Mouse (Mus musculus) thymus, adult 2 months (tissue): ENCODE results near the gene Ggt5. TPM values are rescaled to one million over a fixed set of nuclear protein-coding genes. Genes with fewer than 3 reads are reported as not detected.

ENCODE experiments used
- DNase-seq: peaks from one replicate; pipeline ENCODE4 v3.0.0; 2021
- H3K27ac ChIP-seq: fragments of 200-500 bp; 2 replicates; pipeline ENCODE4 v1.5.1; 2012; ENCODE audit warnings: low read length, control low read depth; ENCODE audit not compliant: control insufficient read depth, insufficient read depth
- H3K27me3 ChIP-seq: fragments of 200-500 bp; 2 replicates; pipeline ENCODE4 v1.6.1; 2012; ENCODE audit warnings: mild to moderate bottlenecking, low read length, moderate library complexity, mixed read lengths; ENCODE audit not compliant: control insufficient read depth, insufficient read depth
- H3K36me3 ChIP-seq: fragments of 200-500 bp; 2 replicates; pipeline ENCODE4 v1.6.1; 2012; ENCODE audit warnings: mild to moderate bottlenecking, low read length, moderate library complexity; ENCODE audit not compliant: control insufficient read depth, insufficient read depth
- H3K4me1 ChIP-seq: fragments of 200-500 bp; replicated peaks from 2 replicates; pipeline ENCODE4 v1.6.1; 2012; ENCODE audit warnings: low read length; ENCODE audit not compliant: control insufficient read depth, insufficient read depth
- H3K4me3 ChIP-seq: fragments of 200-500 bp; 2 replicates; pipeline ENCODE4 v1.5.1; 2012; ENCODE audit warnings: mild to moderate bottlenecking, low read length, control low read depth, moderate library complexity; ENCODE audit not compliant: control insufficient read depth, insufficient read depth
- CTCF ChIP-seq: fragments of 200-500 bp; IDR thresholded peaks from 2 replicates; pipeline ENCODE4 v1.5.1; 2012; ENCODE audit warnings: mild to moderate bottlenecking, control low read depth, low read length, moderate library complexity, borderline replicate concordance; ENCODE audit not compliant: control insufficient read depth, poor library complexity, insufficient read depth; ENCODE audit errors: extremely low read depth
- POLR2A ChIP-seq: fragments of 200-500 bp; IDR thresholded peaks from 2 replicates; pipeline ENCODE4 v1.6.1; 2012; ENCODE audit warnings: mild to moderate bottlenecking, low read length, control low read depth, moderate library complexity; ENCODE audit not compliant: control insufficient read depth, poor library complexity, insufficient read depth; ENCODE audit errors: extremely low read depth
- WGBS: fragments of 180-500 bp; shearing (Covaris S2); methylation state at CpG from one replicate; pipeline ENCODE4 v1.1.7; 2018; 5-methylcytosine and 5-hydroxymethylcytosine counted together
- polyA plus RNA-seq: library from polyadenylated mRNA; depleted of rRNA; stranded (reverse); fragments of >200 nt; gene quantifications from 2 replicates; pipeline ENCODE4 v1.2.3, GENCODE M21; 2012

The Ggt5 gene
- polyA plus RNA-seq, 1 experiment: 73.6 TPM

DNA sequence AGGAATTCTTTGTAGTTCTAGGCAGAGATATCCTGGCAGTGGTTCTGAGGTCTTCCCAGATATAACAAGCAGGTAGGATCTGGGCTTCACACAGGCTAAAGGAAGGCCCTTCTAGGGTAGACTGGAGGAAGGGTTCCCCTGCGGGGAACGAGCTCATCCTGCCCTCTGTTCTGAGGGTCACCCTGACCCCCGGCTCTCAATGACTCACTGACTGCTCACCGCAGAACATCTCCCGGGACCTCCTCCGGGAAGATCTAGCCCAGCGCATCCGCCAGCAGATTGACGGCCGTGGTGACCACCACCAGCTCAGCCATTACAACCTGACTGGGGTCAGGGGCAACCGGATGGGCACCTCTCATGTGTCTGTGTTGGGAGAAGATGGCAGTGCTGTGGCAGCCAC is 19.8 kb downstream of the Ggt5 start:
- DNase-seq: no peak
- WGBS: 95% methylated on average over 11 of the region's 11 CpGs
- no peaks in the 10 kb centered on the region for H3K27me3 ChIP-seq
- H3K36me3 ChIP-seq: no peaks in the 10 kb centered on the region
- no peak overlapping the region for H3K4me3 ChIP-seq
- TF ChIP-seq POLR2A (no peak), CTCF (no peak)
- H3K4me1 ChIP-seq: peaks cover 5% of the 10 kb centered on the region; the same call in 1 of the 2 replicates
- no peak overlapping the region for H3K27ac ChIP-seq

DNA sequence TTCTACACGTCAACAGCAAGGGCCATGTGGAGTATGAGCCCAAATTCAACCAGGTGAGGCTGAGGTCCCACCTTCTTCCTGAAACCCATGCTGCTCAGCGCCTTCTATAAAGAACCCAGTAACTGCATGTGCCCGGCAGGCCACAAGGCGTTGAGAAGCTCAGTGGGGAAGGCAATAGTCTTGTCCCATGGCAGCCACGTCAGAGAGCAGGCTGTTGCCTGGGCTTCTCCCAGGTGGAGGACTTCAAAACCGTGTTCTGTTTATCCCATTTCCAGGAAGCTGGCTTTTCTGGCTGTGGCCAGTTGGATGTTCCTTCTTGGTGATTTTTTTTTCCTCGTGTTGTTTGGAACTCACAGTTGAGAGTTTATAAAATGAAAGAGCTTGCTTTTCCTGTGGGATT is 21.3 kb downstream of the Ggt5 start:
- 85% methylated on average over 7 of the region's 7 CpGs for WGBS
- no peak for TF ChIP-seq POLR2A
- TF ChIP-seq CTCF: no peak
- no peak overlapping the region for H3K27ac ChIP-seq
- no peak for DNase-seq
- H3K4me1 ChIP-seq: no peaks in the 10 kb centered on the region; the same call in 1 of the 2 replicates
- H3K4me3 ChIP-seq: no peak overlapping the region
- no peaks in the 10 kb centered on the region for H3K27me3 ChIP-seq
- H3K36me3 ChIP-seq: no peaks in the 10 kb centered on the region

DNA sequence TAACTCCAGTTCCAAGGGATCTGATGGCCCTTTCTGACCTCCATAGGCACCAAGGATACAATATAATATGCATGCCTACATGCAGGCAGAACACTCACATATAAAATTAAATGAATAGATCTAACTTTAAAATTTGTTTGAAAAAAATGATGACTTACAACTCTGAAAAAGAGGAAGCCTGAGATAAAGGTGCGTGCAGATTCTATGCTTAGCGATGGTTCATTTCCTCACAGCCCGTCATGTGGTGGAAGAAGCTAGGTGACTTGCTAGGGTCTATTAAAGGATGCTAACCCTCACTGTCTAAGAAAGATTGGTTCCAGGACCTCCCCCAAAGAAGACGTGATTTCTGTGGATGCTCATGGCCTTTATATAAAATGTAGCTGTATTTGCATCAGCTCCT is 26.9 kb downstream of the Ggt5 start:
- Histone ChIP-seq H3K4me3 (no peak overlapping the region), H3K27me3 (no peaks in the 10 kb centered on the region), H3K27ac (no peak overlapping the region), H3K4me1 (no peaks in the 10 kb centered on the region), H3K36me3 (no peaks in the 10 kb centered on the region)
- TF ChIP-seq CTCF: no peak
- no peak for TF ChIP-seq POLR2A
- DNase-seq: no peak
- 65% methylated on average over 4 of the region's 4 CpGs for whole genome bisulfite sequencing

DNA sequence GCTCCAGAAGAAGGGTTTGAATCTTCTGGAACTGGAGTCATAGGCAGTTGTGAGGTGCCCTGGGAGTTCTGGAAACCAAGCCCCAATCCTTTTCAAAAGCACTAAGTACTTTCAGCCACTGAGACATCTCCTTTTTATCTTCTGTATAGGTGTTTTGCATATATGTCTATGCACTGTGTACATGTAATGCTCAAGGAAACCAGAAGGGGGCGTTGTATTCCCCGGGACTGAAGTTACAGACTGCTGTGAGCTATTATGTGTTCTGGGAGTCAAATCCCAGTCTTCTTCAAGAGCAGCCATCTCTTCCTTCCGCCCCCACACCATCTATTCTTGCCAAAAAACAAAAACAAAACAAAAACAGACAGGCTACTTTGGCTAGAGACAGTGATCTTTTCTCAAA is 31.7 kb downstream of the Ggt5 start:
- WGBS: 60% methylated on average over 3 of the region's 3 CpGs
- DNase-seq: no peak
- no peaks in the 10 kb centered on the region for H3K36me3 ChIP-seq
- TF ChIP-seq CTCF: no peak
- no peak for TF ChIP-seq POLR2A
- H3K4me1 ChIP-seq: no peaks in the 10 kb centered on the region
- no peaks in the 10 kb centered on the region for H3K27me3 ChIP-seq
- H3K27ac ChIP-seq: no peak overlapping the region
- H3K4me3 ChIP-seq: no peak overlapping the region

DNA sequence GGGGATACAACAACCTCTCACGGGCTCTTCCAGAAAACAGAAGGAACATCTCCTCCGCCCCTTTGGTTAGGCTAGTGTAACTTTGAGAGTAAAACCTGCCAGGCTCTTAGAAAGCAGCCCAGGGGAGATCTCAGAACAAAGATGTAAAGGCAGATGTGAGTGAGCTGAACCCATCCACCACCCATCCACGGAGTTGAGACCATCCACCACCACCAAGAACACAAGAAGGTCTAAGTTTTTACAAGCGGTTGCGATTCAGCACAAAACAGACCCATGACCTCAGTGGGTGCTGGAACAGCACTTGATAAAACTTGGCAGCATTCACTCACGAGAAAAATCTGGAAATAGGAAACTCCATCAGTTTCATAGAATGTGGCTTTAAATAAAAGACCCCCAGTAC is 36.8 kb downstream of the Ggt5 start:
- Histone ChIP-seq H3K4me3 (no peak overlapping the region), H3K27me3 (no peaks in the 10 kb centered on the region), H3K4me1 (no peaks in the 10 kb centered on the region), H3K27ac (no peak overlapping the region), H3K36me3 (no peaks in the 10 kb centered on the region)
- no peak for TF ChIP-seq POLR2A
- TF ChIP-seq CTCF: no peak
- DNase-seq: no peak
- WGBS: 76% methylated on average over 6 of the region's 6 CpGs

DNA sequence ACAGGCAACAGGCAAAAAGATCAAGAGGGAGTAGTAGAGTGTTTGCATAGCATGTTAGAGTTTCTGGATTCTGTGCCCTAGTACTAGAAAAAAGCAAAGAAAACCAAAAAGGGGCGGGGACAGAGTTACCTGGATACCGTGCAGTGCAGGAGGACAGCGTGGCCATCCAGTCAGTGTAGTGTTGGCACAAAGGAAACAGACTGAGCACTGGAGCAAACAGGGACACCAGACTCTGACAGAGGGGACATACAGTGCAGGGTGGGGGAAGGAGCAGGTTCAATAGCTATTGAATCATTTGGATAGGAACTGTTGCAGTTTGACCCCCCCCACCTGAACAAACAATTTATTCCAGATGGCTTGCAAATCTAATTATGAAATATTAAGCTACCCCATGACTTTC is 37.9 kb downstream of the Ggt5 start:
- H3K4me1 ChIP-seq: no peaks in the 10 kb centered on the region
- H3K4me3 ChIP-seq: no peak overlapping the region
- no peaks in the 10 kb centered on the region for H3K36me3 ChIP-seq
- no peak overlapping the region for H3K27ac ChIP-seq
- TF ChIP-seq CTCF (no peak), POLR2A (no peak)
- WGBS: 70% methylated on average over 3 of the region's 3 CpGs
- no peak for DNase-seq
- no peaks in the 10 kb centered on the region for H3K27me3 ChIP-seq

DNA sequence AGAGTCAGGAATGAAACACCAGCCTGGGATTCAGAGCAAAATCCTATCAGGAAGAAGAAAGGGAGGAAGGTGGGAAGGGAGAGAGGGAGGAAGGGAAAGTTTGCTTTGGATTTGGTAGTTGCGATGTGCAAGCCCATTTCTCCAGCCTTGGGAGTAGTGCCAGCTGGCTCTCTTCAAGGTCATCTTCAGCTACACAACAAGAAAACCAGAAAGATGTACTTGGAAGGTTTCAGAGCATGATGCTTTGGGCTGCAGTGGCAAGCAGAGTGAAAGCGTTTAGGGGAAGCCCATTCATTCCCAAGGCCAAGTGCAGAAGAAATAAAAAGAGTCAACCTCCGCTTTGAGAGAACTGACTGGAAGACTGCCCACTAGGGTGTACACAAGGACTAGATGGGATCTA is 38.4 kb downstream of the Ggt5 start:
- no peak for DNase-seq
- Histone ChIP-seq H3K27me3 (no peaks in the 10 kb centered on the region), H3K27ac (no peak overlapping the region), H3K36me3 (no peaks in the 10 kb centered on the region), H3K4me1 (no peaks in the 10 kb centered on the region), H3K4me3 (no peak overlapping the region)
- 94% methylated on average over 3 of the region's 3 CpGs for WGBS
- TF ChIP-seq POLR2A: no peak
- no peak for TF ChIP-seq CTCF
